Mouse (Mus musculus): ENCODE data around the gene Trp53i13. TPM values are rescaled to one million over a fixed set of nuclear protein-coding genes. Genes with fewer than 3 reads are reported as not detected.
A peak's percentile ranks its signal among the peaks of the same experiment; 100 is the strongest.

Gene Trp53i13
- polyA plus RNA-seq, 1 experiment from 2014 or later: 20.5 TPM

DNA sequence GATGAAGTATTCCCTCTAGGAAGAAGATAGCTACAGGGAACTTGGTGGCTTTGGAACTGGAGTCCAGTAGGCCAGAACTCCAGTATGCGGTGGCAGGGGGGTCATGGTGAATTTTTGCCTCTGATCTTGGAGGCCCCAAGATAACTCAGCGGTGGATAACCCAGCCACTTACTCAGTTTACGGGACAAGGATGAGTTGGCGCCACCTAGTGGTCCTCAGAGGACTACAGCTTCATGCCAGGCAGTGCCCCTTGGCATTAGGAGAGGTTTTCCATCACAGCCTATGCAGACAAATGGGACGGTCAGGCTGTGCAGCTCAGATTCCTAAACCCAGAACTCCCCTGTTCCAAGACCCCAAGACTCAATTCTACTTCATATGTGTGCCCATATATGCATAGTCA, 14.4 kb downstream of the Trp53i13 start:
- no peak for TF ChIP-seq CTCF (IDR thresholded peaks at IDR 0.05)
- DNase-seq (ENCODE audit: low read depth, low spot score) (no peak), ATAC-seq (peak; percentile 41)
- CTCF ChIA-PET: interaction anchor here (0.7 to 3.8 kb wide), 10 partner anchors 9 to 184 kb away, joined by 3 to 18 read pairs (median 5); partner anchors contain the start of genes Ankrd13b and Gm10392
- in situ Hi-C loops (cut with MboI; ENCODE audit: low pct_unique_long_range_greater_than_20kb): loop anchor here (25.0 kb wide), 1 partner anchor 311 kb away; no protein-coding TSS in a partner anchor
- POLR2A ChIA-PET: interaction anchor here (1.1 to 1.4 kb wide), 2 partner anchors 9 to 10 kb away, joined by 3 to 4 read pairs; no protein-coding TSS in a partner anchor
- H3K27me3 ChIP-seq: no peaks in the 10 kb centered on the region

DNA sequence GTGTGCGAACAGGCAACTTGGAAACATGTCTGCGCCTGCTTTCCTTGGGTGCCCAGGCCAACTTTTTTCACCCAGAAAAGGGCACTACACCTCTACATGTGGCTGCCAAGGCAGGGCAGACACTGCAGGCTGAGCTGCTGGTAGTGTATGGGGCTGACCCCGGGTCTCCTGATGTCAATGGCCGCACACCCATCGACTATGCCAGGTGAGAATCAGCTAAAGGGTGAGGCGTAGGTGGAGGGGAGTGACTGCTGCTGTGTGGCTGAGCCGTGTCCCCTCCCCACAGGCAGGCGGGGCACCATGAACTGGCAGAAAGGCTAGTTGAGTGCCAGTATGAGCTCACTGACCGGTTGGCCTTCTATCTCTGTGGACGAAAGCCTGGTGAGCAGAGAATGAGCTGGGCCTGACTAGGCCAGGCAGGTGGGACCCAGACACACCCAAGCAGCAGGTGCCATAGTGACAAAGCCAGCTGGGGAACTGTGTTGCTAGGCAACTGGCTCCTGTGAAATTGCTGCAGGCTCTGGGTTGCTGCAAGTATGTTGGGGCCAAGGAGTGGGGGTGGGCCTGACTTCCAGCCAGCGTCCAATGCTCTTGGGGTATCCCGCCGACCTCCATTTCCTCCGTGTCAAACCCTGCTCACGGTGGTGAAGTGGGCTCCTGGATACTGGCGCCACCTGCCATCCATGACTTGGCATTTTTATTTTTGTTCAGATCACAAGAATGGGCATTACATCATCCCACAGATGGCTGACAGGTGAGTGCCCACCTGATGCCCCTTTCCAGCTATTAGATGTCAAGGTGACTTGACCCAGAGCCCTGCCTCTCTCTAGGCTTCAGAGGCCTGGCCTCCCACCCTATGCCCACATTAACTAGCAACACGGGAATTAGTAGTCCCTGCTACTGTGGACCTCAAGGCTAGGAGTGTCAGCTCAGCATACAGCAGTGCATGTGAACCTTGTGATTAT, 15.1 kb downstream of the Trp53i13 start:
- ATAC-seq (no peak), DNase-seq (ENCODE audit: low read depth, low spot score) (no peak)
- H3K27me3 ChIP-seq: no peaks in the 10 kb centered on the region
- ChIA-PET CTCF (interaction anchor here (0.7 to 3.8 kb wide), 12 partner anchors 7 to 183 kb away, joined by 3 to 18 read pairs (median 4); partner anchors contain the start of genes Ankrd13b and Gm10392), POLR2A (interaction anchor here (1.1 to 1.4 kb wide), 2 partner anchors 9 to 10 kb away, joined by 3 to 4 read pairs; no protein-coding TSS in a partner anchor)
- no peak for TF ChIP-seq CTCF (IDR thresholded peaks at IDR 0.05)
- in situ Hi-C loops (cut with MboI; ENCODE audit: low pct_unique_long_range_greater_than_20kb): loop anchor here (25.0 kb wide), 1 partner anchor 312 kb away; no protein-coding TSS in a partner anchor

DNA sequence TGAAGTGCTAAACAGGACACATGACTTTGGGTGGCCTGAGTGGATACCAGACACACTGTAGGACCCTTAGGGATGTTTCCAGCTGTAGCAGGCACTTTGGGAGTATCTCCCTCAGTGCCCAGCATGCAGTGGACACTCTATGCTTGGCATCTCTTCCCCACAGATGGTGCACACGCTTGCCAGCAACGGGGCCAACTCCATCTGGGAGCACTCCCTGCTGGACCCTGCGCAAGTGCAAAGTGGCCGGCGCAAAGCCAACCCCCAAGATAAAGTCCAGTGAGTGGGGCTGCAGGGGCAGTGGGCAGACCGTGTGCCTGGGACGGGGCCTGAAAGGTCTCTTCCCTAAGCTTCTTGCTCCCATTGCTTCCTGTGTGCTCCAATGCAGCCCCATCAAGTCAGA, 16.4 kb downstream of the Trp53i13 start:
- ATAC-seq (no peak), DNase-seq (ENCODE audit: low read depth, low spot score) (no peak)
- no peaks in the 10 kb centered on the region for H3K27me3 ChIP-seq
- ChIA-PET POLR2A (no interaction called here), CTCF (interaction anchor here (0.9 to 3.8 kb wide), 6 partner anchors 8 to 182 kb away, joined by 3 to 18 read pairs (median 4); no protein-coding TSS in a partner anchor)
- in situ Hi-C loops (cut with MboI; ENCODE audit: low pct_unique_long_range_greater_than_20kb): no loop called here
- no peak for TF ChIP-seq CTCF (IDR thresholded peaks at IDR 0.05)

- in situ Hi-C loops (cut with MboI; ENCODE audit: low pct_unique_long_range_greater_than_20kb): no loop called here
- ChIA-PET CTCF (interaction anchor here (1.0 to 3.8 kb wide), 3 partner anchors 14 to 181 kb away, joined by 3 to 18 read pairs (median 5); no protein-coding TSS in a partner anchor), POLR2A (interaction anchor here (1.0 kb wide), 1 partner anchor 12 kb away, joined by 4 read pairs; no protein-coding TSS in a partner anchor)
- DNase-seq (ENCODE audit: low read depth, low spot score): no peak
- H3K27me3 ChIP-seq: no peaks in the 10 kb centered on the region
- no peak for TF ChIP-seq CTCF (IDR thresholded peaks at IDR 0.05)
- ATAC-seq: no peak
These were observed 17.3 kb downstream of the Trp53i13 start for GRCm38 (mm10) chr11:77498261-77499139.

DNA sequence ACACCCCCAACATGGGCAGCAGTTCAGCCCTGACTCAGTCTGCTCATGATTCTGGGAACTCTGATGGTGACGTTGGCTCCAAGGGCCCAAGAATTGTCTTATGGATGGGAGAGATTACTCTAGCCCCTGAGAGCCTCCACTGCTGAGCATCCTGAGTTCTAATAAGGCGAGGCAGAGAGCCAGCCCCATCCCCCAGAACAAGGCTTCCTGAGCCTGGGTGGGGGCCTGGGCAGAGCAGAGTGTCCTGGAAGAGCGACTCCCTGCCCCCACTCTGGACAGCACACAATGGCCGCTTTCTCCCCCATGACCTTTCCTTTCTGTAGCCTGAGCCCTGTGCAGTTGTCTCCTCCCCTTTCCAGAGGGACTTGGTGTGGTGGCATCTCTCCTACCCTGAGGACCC, 17.9 kb downstream of the Trp53i13 start:
- POLR2A ChIA-PET: interaction anchor here (0.6 kb wide), 1 partner anchor 500 kb away, joined by 3 read pairs; no protein-coding TSS in a partner anchor

GRCm38 (mm10) chr11:77497341-77497756, 18.4 kb downstream of the Trp53i13 start:
- DNase-seq (ENCODE audit: low read depth, low spot score) (no peak), ATAC-seq (no peak)
- H3K27me3 ChIP-seq: no peaks in the 10 kb centered on the region
- ChIA-PET POLR2A (interaction anchor here (0.6 to 1.2 kb wide), 2 partner anchors 11 to 500 kb away, joined by 3 read pairs; no protein-coding TSS in a partner anchor), CTCF (interaction anchor here (2.0 kb wide), 1 partner anchor 10 kb away, joined by 12 read pairs; no protein-coding TSS in a partner anchor)
- no peak for TF ChIP-seq CTCF (IDR thresholded peaks at IDR 0.05)
- in situ Hi-C loops (cut with MboI; ENCODE audit: low pct_unique_long_range_greater_than_20kb): no loop called here

More for the DNA sequence above, 17.9 kb downstream of the Trp53i13 start:
- ATAC-seq (no peak), DNase-seq (ENCODE audit: low read depth, low spot score) (no peak)
- CTCF ChIA-PET: no interaction called here
- in situ Hi-C loops (cut with MboI; ENCODE audit: low pct_unique_long_range_greater_than_20kb): no loop called here
- H3K27me3 ChIP-seq: no peaks in the 10 kb centered on the region
- no peak for TF ChIP-seq CTCF (IDR thresholded peaks at IDR 0.05)

- TF ChIP-seq CTCF (IDR thresholded peaks at IDR 0.05): no peak
- DNase-seq (ENCODE audit: low read depth, low spot score) (no peak), ATAC-seq (no peak)
- POLR2A ChIA-PET: no interaction called here
- in situ Hi-C loops (cut with MboI; ENCODE audit: low pct_unique_long_range_greater_than_20kb): no loop called here
- CTCF ChIA-PET: interaction anchor here (1.5 to 2.0 kb wide), 2 partner anchors 12 kb away, joined by 4 to 12 read pairs; no protein-coding TSS in a partner anchor
- H3K27me3 ChIP-seq: no peaks in the 10 kb centered on the region
These were observed 20.3 kb downstream of the Trp53i13 start for GRCm38 (mm10) chr11:77495507-77495906.

DNA sequence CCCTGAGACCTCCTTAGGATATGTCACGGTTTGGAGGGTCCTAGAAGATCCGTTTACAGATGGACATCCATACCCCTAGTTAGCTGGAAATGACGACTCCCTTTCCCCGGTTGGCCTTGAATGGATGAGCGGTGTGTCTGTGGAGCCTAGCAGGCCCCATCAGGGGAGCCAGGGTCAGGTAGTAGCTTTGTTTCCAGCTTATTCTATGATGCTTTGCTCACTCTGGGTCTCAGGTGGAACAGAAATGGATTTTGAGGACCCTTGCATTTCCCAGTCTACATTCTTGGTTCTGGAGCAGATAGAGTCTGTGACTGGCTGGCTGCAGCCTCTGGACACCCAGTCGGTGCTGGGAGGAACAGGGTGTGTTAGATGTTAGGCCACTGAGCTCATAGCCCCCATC, 21.0 kb downstream of the Trp53i13 start:
- TF ChIP-seq CTCF (IDR thresholded peaks at IDR 0.05): no peak
- ChIA-PET POLR2A (no interaction called here), CTCF (interaction anchor here (1.0 to 1.5 kb wide), 2 partner anchors 13 to 26 kb away, joined by 4 to 5 read pairs; no protein-coding TSS in a partner anchor)
- no peaks in the 10 kb centered on the region for H3K27me3 ChIP-seq
- in situ Hi-C loops (cut with MboI; ENCODE audit: low pct_unique_long_range_greater_than_20kb): no loop called here
- ATAC-seq: no peak
- DNase-seq (ENCODE audit: low read depth, low spot score): no peak

DNA sequence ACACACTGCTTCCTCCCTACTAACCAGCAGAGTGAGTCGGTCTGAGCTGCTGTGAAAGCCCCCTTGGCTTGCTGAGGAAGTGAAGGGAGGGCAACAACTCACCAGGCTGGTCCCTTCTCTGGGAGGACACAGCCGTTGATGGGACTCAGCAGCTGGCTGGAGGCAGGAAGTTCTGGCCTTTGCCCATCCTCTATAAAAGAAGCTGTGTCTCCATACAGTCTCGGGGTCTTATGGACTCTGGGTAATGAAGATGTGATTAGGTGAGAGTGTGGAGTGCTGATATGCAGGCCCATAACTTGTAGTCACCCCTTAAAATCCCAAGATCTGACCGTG, 21.5 kb downstream of the Trp53i13 start:
- no peak for ATAC-seq
- no peak for TF ChIP-seq CTCF (IDR thresholded peaks at IDR 0.05)
- ChIA-PET CTCF (interaction anchor here (1.0 to 1.5 kb wide), 3 partner anchors 13 to 26 kb away, joined by 3 to 5 read pairs (median 4); no protein-coding TSS in a partner anchor), POLR2A (no interaction called here)
- no peaks in the 10 kb centered on the region for H3K27me3 ChIP-seq
- DNase-seq (ENCODE audit: low read depth, low spot score): no peak
- in situ Hi-C loops (cut with MboI; ENCODE audit: low pct_unique_long_range_greater_than_20kb): no loop called here
